Mouse (Mus musculus): ENCODE results near the gene Alpk3.

- no peak for TF ChIP-seq CTCF (IDR thresholded peaks at IDR 0.05; ENCODE audit: insufficient read depth, low read length)
- TF ChIP-seq POLR2A (IDR thresholded peaks at IDR 0.05; ENCODE audit: borderline replicate concordance, extremely low read depth, low read depth, low read length), result no peak
Measured at GRCm38 (mm10) chr7:81139671-81140404, 82.4 kb downstream of the Alpk3 start.
